Mouse (Mus musculus): Measurements from ENCODE around the gene Enc1.

Enc1 gene

DNA sequence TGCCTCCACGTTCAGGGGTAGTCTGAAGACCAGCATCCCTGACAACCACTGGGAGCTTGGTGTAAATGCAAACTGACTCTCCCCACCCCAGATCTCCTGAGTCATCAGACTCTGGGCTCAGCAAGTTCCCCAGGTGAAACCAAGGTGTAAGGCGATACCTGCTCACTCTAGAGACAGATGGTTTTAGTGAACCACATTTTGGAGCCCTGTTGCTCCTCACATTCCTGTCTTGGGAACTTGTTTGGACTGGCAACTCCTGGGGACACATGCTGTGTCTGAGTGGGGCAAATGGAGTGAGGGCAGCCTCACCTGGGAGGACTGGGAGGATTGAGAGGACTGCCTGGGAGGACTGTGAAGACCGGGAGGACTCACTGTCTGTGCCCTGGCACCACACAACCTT, 13.1 kb upstream of the Enc1 start:
- DNase-seq (ENCODE audit: low read depth, low spot score) = no peak

GRCm38 (mm10) chr13:97230101-97230500, 10.8 kb upstream of the Enc1 start:
- DNase-seq (ENCODE audit: low read depth, low spot score) = no peak

- DNase-seq (ENCODE audit: low read depth, low spot score) = peak; percentile 41
Observed at GRCm38 (mm10) chr13:97233092-97233491, 7.8 kb upstream of the Enc1 start.

DNA sequence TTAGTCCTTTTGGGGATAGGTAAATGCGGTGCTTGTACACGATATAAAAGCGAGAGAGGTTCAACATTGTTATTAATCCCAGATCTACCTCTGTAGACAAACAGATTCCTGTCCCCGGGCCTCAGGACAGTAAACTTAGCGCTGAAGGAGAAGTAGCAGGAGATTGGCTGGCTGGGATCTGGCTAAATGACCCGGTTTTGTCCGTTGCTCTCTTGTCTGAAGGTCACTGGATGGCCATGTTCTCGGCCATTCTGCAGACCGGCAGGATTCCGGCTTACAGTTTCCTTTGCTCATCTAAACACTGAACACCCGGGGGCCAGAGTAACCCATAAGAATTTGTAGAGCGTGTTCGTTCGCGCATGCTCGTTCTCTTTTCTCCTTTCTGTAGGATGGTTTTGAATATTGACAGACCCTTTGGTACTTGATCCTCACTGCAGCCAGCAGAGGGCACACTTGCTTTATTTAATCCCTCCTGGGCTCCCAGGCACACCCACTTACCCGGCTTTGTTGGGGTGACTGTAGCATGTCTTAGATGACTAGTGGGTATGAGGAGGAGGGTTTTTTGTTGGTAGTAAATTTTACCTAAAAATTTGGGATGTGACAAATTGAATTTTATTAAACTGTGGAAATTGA, 6.0 kb upstream of the Enc1 start:
- DNase-seq (ENCODE audit: low read depth, low spot score) = peak; percentile 93

DNA sequence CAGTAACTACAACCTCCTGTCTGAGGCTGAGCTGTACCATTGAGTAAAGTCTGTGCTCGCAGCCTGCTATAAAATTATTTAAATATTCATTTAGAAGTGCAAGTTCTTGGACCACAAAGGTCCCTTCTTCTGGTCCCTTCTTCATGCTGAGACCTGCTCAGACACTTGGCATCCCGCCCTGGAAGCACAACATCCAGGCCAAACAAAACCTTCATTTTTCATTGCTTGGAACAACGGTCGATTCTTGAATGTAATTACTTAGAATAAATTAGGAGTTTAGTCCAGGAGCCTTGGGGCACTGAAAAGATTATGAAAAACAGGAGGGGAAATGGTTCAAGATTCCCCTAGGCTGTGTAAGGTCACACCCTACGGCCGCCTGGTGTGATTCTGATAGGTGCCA, 5.0 kb upstream of the Enc1 start:
- DNase-seq (ENCODE audit: low read depth, low spot score) = no peak

- DNase-seq (ENCODE audit: low read depth, low spot score) = no peak
Observed at GRCm38 (mm10) chr13:97237700-97238099, 3.2 kb upstream of the Enc1 start.

DNA sequence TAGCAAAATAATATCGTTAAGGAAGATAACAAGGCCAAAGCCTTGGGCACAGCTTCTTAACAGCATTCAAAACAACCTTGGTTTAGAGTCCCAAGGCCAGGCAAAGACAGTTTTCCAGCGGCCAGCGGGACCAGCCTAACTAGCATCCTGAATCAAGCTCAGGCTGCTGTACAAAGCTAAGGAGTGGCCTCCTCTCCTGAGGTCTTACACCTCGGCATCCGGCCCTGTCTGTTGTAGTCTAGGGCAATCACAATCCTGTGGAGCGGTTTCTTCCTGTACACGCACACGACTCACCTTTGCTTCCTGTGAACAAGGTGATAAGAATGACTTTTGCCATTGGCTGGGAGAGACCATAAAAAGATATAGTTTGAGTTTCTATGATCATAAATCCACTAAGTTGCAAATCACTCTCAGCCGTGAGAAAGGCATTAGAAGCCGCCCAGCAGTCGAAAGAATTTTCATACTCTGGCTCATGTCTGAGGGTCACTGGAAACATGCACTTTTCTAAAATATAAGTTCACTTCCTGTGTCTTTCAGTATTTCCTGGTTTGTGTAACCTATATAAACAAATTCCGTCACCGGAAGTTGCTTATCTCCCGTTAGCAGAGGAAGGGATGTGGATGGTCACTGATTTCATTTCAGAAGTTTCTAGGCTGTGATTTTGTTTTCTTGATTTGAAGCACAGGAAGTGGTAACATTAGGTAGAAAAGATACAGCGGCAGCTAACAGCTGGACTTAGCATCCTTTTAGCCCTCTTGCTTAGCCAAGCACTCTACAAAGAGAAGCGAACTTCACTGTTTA, 2.5 kb upstream of the Enc1 start:
- DNase-seq (ENCODE audit: low read depth, low spot score) = peak; percentile 37

DNA sequence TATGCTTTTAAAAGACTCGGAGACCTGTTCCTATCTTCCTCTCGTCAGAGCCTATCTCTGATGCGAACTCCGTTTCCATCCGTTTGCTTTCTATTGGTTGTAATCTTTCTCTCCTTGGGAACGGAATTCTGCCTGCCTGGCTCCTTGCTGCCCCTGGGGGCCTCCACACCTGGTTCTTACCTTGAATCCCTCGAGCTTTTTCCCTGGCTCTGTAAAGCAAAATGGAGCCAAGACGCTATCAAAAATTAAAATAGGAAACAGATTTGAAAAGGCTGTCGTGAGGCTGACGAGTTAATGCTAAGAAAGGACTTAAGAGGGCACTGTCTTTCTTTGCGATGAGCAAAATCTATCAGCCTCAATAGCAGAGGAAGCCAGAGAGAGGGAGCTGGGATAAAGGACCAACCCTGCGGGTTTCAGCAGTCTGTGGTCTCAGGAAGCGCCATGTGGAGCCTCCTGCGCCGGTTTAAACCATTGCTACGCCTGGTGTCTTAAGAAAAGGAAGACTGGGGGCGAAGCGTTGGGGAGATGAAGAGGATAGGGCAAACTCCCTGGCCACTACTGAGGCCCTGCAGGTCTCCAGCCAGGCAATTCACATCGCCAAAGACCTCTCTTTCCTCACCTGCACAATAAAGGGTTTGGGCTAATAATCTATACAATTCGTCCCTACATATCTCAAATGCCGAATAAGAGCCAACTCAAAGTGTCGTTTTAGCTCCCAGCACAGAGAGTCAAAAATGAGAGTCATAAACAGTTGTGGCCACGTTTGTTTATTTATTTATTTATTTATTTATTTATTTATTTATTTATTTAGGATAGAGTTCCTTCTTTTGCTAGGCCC, 1.3 kb upstream of the Enc1 start:
- peak; percentile 68 for DNase-seq (ENCODE audit: low read depth, low spot score)

- peak; percentile 70 for DNase-seq (ENCODE audit: low read depth, low spot score)
Observed at GRCm38 (mm10) chr13:97240279-97240964, 483 bp upstream of the Enc1 start.

- DNase-seq (ENCODE audit: low read depth, low spot score) = peak; percentile 23
Observed at GRCm38 (mm10) chr13:97241787-97242280, 929 bp downstream of the Enc1 start.

DNA sequence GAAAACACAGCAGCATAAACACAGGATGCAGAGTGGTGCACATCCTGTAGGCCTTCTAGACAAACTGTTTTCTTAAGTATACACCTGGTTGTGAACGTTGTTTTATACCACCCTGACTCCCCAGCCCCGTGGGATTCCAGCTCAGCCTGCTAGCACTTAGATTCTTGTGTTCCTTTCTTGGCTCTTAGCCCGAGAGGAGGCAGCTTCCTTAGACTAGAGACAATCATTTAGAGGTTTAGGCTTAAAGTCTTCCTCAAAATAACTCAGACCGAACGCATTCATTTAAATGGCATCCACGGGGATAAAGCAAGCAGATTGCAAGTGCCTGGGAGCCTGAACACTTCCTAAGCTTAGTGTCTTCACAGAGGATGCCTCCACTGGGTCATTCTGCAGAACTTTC, 1.8 kb downstream of the Enc1 start:
- peak; percentile 11 for DNase-seq (ENCODE audit: low read depth, low spot score)

DNA sequence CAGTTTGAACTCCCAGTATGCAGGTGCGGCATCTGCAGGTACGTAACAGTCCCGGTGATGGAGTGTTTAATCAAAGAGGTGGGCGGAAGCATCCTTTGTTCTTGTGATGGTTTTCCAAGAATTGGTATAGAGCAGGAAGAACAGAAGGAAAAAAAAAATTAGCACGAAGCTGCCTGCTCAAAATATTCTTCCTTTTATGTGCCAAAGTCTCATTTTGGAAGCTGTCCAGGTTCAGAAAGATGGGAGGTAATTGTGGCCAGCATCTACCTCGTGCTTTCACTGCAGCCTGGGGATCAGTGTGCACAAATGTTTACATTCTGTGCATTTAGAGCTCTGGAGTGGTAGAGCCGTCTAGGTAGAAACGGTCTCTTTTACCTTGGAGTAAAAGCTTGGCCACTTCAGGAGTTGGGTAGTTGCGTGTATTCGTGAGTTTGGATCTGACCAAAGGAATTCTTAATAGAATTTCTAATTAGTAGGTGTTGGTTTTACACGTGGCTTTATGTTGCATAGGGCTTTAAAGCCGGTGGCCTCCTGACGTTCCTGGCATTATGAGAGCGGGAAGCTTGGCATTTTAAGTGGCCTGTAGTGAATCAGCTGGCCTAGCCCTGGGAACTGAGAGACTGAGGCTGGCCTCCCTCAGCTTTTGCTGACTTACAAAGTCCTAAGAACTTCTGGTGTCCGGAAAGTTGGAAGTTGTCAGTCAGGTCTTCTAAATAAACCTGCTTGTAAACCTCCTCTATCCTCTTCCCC, 3.2 kb downstream of the Enc1 start:
- DNase-seq (ENCODE audit: low read depth, low spot score) = no peak

DNA sequence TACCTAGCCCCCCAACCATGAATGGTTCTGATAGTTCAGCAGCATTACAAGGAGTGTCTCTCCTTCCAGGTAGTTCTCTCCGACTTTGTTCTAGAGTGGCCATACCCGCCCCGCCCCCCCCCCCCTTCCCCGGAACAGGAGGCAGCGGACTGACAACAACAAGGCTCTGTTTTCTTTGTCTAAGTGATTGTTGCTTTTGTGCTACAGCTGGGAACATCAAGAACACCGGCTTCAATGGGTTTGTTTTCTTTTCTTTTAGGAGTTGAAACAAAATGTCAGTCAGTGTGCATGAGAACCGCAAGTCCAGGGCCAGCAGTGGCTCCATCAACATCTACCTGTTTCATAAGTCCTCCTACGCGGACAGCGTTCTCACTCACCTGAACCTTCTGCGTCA, 3.8 kb downstream of the Enc1 start:
- no peak for DNase-seq (ENCODE audit: low read depth, low spot score)

GRCm38 (mm10) chr13:97245157-97245556, 4.3 kb downstream of the Enc1 start:
- no peak for DNase-seq (ENCODE audit: low read depth, low spot score)

- DNase-seq (ENCODE audit: low read depth, low spot score) = no peak
Observed at GRCm38 (mm10) chr13:97246217-97246616, 5.3 kb downstream of the Enc1 start.

DNA sequence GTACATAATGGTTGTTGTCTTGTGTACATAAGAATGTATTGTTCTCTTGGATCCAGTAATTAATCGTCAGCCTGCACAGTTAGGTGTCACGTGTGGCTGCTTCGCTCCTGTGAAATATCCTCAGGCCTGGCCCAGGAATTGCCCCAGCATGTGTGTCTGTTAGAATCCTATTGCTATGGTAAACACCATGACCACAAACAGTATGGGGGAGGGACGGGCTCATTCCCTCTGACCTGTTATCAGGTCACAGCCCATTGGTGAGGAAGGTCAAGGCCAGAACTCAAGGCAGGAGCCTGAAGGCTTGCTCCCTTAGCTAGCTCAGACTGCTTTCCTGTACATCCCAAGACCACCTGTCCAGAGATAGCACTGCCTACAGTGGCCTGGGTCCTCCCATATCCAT, 6.8 kb downstream of the Enc1 start:
- DNase-seq (ENCODE audit: low read depth, low spot score) = no peak

DNA sequence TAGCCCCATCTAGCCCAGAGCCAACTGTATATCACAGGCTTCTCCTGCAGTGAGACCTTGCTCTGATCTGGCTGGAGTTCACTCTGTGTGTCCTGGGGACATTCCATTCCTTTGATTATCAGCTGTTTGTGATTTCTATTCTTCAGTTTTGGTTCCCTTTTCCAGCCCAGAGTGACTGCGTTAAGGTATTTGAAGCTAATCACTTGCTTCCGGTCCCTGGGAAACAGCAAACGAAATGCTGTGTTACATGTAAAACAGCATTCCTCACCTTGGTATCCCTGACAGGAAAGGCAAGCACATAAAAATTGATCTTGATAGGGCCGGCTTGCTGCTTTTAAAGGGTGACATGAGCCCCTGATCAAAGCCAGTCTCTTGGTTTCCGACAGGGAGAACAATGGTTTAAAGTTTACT, 8.2 kb downstream of the Enc1 start:
- DNase-seq (ENCODE audit: low read depth, low spot score) = no peak

GRCm38 (mm10) chr13:97249507-97250078, 8.7 kb downstream of the Enc1 start:
- DNase-seq (ENCODE audit: low read depth, low spot score) = peak; percentile 31

DNA sequence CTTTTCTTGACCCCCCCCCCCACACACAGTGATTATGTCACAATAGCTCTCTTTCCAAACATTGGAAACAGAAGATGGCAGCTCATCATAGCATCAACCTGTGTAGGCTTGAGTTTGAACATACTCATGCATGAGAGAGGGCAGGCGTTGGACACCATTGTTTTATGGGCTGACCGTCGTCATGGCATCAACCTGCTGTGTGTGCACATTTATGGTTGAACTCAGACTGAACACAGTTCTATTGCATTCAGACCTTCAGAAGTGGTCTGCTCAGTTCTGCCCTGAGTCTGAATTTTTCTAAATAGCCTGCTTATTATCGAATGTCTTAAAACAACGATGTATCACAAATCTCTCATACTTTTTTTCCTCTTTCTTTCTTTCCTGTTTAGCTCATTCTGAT, 9.2 kb downstream of the Enc1 start:
- DNase-seq (ENCODE audit: low read depth, low spot score) = no peak

GRCm38 (mm10) chr13:97250551-97251380, 9.9 kb downstream of the Enc1 start:
- no peak for DNase-seq (ENCODE audit: low read depth, low spot score)

All from CD4-positive, CD25-positive, alpha-beta regulatory T cell, adult 2 months (primary cell).